Mouse (Mus musculus) lung, adult 18-20 months (tissue): ENCODE measurements at regions not wholly inside any gene's neighbourhood (a gene's known extent, or its start where the extent isn't known, plus 50 kb on each side); places are given as distances from the start of the nearest gene placed in this dataset.

Experiments used
- DNase-seq, 2 experiments: peaks; one replicate each; pipeline ENCODE4 v3.0.0; 2022; ENCODE audit warnings: mixed read lengths in 2 of 2

- DNase-seq: no peak
Observed at GRCm38 (mm10) chr11:31748275-31748815, 76.7 kb upstream of the Bod1 start.

DNA sequence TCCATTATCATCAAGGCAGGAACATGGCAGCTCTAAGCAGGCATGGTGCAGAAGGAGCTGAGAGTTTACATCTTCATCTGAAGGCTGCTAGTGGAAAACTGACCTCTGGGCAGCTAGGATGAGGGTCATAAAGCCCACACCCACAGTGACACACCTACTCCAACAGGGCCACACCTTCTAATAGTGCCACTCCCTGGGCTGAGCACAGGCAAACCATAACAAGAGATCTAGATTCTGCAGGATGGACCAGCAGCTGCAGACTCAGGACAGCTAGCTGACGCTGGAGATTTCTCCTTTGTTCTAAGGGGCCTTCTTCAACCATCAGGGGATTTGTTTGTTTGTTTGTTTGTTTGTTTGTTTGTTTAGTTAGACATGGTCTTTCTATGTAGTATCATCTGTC is 79.6 kb upstream of the Bod1 start:
- DNase-seq: no peak

- DNase-seq: no peak
Observed at GRCm38 (mm10) chr11:31753211-31753610, 81.5 kb upstream of the Bod1 start.

DNA sequence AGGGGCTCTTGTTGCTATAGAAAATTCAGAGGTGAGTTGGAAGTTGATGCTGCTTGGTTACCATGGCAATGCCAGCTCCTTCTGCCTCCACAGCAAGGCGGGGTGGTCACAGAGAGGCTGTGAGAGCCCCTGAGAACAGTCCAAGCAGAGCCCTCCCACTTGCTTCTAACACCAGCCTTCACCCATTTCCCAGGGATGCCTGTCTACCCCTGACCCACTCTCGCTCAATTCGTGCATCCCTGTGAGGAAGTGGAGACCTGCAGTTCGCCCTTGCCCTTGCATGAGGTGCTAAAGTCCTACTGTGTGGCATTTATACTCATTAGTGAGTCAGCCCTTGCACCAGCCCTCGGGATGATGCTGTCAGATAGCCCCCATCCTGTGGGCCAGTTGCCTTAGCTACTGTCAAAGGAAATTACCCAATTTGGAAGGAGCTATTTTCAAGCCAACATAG is 82.1 kb upstream of the Bod1 start:
- no peak for DNase-seq

DNA sequence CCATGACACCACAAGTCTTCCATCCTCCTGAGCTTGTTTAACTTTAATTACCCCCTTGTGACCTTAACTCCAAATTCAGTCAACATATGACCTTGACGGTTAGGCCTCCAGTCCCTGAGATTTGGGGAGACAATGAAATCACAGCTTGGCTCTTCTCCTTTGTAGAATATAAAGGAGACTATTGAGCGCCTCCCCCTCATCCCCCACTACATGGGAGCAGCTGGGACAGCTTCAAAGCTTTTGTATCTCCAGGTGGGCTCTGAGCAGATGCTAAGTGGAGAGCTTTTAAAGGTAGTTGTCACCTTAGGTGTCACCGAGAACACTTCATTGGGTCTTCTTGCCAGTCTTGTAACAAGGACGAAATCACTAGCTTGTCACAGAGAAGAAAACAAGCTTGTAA is 82.7 kb upstream of the Bod1 start:
- DNase-seq: no peak

GRCm38 (mm10) chr11:31755858-31756257 is 84.2 kb upstream of the Bod1 start:
- no peak for DNase-seq

DNA sequence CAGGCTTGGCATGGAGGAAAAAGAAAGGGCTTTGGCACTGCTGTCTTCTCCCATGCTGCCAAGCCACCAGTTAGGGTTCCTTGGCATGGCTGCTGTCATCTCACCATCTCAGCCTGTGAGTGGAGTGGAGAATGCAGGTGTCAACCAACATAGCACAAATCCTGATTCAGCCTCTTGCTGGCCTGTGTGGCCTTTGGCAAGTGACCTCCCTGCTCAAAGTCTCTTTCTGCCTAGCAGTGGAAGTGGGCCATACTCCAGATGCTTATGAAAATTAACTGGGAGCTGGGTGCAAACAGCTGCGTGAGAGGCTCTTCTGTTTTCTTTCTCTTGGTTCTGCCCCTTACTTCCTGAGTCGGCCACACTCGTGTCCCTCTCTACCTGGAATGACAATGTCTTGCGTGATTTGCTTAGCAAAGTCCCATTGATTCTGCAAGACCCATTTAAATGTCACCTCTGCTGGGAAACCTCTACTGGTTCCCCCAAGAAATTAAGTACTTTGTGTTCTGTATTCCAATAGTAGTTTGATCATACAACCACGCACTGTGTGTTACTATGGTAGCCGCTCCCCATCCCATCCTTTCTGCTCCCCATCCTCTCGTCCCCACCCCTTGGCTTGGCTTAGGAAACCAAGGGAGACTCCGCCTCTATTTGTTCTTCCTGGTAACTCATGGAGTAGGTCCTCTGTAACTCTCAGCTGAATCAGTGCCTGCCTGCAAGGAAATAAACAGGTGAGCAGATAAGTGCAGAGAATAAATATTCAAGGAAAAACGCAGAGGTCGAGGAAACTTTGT is 84.9 kb upstream of the Bod1 start:
- peak; percentile 27 to 67 for DNase-seq

DNA sequence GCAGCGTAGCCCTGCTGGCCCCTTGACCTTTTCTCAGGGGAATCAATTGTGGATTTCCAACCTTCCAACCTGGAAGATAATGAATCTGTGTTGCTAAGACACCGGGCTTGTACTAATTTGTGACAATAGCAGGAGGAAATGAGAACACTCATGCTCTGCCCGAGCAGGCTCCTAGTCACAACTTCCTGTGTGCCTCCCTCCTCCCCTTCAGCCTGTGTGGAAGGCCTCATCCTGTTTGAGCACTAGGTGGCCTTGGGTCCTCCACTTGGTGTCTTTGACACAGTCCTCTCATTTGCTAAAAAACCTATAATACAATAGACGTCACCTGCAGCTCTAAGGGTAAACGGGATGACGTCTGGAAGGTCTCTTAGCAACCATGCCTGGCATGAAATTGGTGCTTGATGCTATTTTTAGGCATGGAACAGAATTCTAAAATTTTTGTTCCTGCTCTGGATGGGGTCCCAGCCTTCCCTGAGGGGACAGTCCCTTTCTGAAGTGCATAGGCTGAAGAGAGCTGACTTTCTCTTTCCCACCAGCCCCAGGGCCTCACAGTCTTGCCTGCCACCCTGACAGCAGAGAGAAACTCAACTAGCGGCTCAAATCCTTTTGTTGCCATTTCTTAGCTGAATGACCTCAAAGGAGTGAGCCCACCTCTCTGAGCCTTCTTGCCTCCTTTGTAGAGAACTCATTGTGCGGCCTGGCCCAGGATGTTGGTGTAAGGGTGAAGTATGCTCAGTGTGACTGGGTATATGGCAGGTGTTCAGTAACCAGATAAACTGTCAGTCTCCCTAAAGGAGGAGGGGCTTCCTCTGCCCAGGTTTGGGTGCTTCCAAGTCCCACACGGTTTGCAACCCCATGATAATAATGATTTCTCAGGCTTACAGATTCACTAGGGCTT is 88.4 kb upstream of the Bod1 start:
- no peak for DNase-seq

DNA sequence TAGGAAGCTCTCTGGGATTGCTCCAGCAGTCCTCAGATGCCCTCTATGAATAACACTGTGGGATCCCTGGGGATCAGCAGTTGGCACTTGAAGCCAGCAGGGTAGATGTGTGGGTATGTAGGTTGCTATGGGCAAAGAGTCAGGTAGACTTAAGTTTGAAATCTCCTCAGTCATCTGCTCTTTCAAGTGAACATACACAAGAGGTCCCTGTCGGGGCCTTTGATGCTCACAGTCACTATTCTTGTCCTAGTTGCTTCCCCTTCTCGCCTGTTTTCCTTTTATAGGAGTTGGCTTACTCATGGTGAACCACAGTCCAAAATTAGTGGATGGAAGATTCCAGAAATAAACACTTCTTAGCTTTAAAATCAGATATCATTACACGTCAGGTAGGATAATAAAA is 92.2 kb upstream of the Bod1 start:
- DNase-seq: no peak

GRCm38 (mm10) chr11:31766296-31766695 is 94.6 kb upstream of the Bod1 start:
- no peak for DNase-seq

DNA sequence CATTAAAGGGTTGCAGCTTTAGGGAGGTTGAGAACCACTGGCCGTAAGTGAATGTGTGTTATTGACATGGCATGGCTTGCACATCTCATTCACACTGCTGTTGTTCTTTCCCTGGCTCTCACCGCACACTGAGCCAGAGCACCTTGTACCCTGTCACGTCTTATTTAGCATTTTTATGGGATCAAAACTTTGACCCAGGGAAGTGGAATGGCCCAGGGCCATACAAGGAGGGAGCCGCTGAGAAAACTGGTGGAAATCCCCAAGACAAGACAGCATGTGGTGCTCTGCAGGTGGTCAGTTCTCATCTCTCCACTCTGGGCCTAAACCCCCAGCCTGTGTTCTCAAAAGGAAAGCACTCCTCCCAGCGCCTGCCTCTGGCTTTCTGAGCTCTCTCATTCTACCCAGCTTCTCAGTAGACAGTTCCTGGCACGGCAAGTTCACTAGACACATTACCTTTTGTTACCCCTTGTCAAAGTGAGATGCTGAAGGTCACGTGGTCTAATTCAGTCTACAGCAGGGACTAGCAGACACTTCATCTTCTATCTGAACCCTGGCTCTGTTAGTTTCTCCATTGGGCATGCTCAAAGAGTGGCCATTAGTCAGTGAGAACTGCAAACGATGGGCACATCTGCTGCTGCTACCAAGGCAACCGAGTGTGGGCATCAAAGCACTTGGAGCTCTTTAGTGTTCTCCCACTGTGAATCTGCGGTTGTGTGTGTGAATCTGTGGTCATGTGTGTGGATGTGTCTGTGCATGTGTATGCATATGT is 96.2 kb upstream of the Bod1 start:
- DNase-seq: no peak

GRCm38 (mm10) chr11:31769804-31770654 is 98.3 kb upstream of the Bod1 start:
- DNase-seq: peak; percentile 78

GRCm38 (mm10) chr11:31770881-31771280 is 99.2 kb upstream of the Bod1 start:
- DNase-seq: no peak

- no peak for DNase-seq
Observed at GRCm38 (mm10) chr11:31771491-31772439, 100.1 kb upstream of the Bod1 start.

GRCm38 (mm10) chr11:31777531-31777930 is 94.5 kb upstream of the Cpeb4 start:
- DNase-seq: no peak

DNA sequence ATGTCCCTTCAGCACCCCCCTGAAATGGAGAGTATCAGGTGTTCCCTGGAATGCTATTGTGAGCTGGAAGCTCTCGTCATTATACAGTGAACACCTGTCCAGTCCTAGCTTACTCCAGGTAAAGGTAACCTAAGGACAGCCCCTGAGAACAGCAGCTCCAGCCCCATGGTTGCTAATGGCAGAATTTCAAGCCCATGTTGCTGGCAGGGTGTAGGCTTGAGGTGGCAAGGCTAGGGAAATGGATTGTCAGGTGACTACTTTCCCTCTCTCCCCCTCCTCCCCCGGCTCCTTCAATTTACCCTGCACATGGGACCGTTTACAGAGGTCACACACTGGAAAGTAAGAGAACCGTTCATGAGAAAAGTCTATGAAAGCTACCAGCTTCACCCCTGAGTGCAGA is 93.2 kb upstream of the Cpeb4 start:
- no peak for DNase-seq

DNA sequence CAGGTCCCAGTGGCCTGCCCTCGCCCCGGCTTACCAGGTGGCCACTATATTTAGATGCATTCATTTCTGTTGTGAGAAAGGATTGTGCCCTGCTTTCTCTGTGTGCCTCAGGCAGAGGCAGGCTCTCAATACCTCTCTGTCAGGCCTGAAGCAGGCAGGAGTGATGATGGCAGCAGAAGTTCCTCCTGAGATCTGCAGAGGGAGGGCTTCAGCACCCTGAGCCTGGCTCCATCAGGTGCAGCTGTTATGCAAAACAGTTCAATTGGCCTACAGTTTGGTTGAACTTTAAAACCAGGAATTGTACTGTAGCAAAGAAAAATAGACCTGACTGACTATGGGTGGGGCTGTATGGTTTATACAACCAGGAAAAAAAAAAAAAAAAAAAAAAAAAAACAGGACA is 92.7 kb upstream of the Cpeb4 start:
- no peak for DNase-seq

- DNase-seq: no peak
Observed at GRCm38 (mm10) chr11:31780969-31781368, 91.0 kb upstream of the Cpeb4 start.

GRCm38 (mm10) chr11:31781605-31782004 is 90.4 kb upstream of the Cpeb4 start:
- peak; percentile 24 to 60 for DNase-seq

DNA sequence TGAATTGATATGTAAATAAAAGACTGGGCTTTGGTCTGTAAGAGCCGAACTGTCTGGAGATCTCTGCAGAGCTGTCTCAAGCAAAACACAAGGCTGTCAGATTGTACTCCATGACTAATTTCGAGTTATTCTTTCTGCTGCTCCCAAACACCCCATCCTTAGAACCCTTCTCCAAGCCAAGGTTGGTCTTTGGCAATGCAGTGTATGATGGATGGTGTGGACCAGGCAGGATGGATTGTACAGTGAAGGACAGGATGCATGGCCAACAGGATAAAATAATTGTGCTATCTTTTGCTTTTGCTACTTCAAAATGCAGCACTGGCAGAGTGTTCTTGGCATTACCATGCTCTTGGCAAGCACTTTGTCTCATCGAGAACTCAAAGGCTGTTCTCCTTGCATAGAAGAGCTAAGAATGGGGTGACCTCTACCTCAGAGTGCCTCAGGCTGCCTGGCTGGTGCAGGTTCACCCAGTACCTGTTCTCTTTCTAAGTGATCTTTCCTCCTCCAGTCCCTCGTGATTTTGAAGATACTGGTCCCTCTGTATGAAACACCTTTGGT is 88.4 kb upstream of the Cpeb4 start:
- no peak for DNase-seq
